ENCODE assay signal across 7 mouse cellular contexts in genomic region chr7:37771491-37772375, GRCm38 (mm10). TPM values are rescaled to one million over a fixed set of nuclear protein-coding genes. Genes with fewer than 3 reads are reported as not detected.
DNase-seq lines count a peak whose midpoint lies in the region; ATAC-seq lines count a peak whose summit lies in the region.

No protein-coding gene starts in this region.

- H3K36me3 ChIP-seq in heart, embryonic 11.5 days (ENCODE audit: control insufficient read depth, insufficient read depth, low read length), result no peaks in the 10 kb centered on the region
- no peaks in the 10 kb centered on the region for H3K36me3 ChIP-seq in neural tube, embryonic 12.5 days

- DNase-seq in urinary bladder, adult 2 months (ENCODE audit: low spot score), result peak; percentile 38
- DNase-seq in urinary bladder, postnatal 4 days (ENCODE audit: low spot score in 2 of 2), result no peak
- DNase-seq in cerebellum, postnatal 14 days, result peak; percentile 69 to 70
- DNase-seq in kidney, postnatal 14 days, result peak; percentile 18
- DNase-seq in ovary, postnatal 10 days (ENCODE audit: low spot score), result no peak

- 0 out of 2 replicates have a peak overlapping the region, but pooled peaks have one; percentile 22 for H3K27ac ChIP-seq in heart, embryonic 11.5 days (ENCODE audit: low read depth, low read length)
- H3K27ac ChIP-seq in neural tube, embryonic 12.5 days, result peak overlapping the region; percentile 68

- no peaks in the 10 kb centered on the region for H3K9me3 ChIP-seq in heart, embryonic 11.5 days (replicated peaks; ENCODE audit: control insufficient read depth, low read length)
- no peaks in the 10 kb centered on the region for H3K9me3 ChIP-seq in neural tube, embryonic 12.5 days

- H3K4me1 ChIP-seq in heart, embryonic 11.5 days (ENCODE audit: control insufficient read depth, insufficient read depth, low read length), result no peaks in the 10 kb centered on the region
- peaks cover 23% of the 10 kb centered on the region for H3K4me1 ChIP-seq in neural tube, embryonic 12.5 days

- H3K4me3 ChIP-seq in heart, embryonic 11.5 days (ENCODE audit: low read depth, low read length), result peak overlapping the region; percentile 63
- peak overlapping the region; percentile 67 for H3K4me3 ChIP-seq in neural tube, embryonic 12.5 days

- peak; percentile 52 for ATAC-seq in heart, embryonic 11.5 days (replicated peaks; ENCODE audit: insufficient number of reproducible peaks, low FRiP score, low TSS enrichment)
- peak; percentile 31 for ATAC-seq in neural tube, embryonic 12.5 days (ENCODE audit: low FRiP score, low read depth)

- H3K27me3 ChIP-seq in heart, embryonic 11.5 days (ENCODE audit: control insufficient read depth, insufficient read depth, low read length), result peaks cover 72% of the 10 kb centered on the region
- H3K27me3 ChIP-seq in neural tube, embryonic 12.5 days (replicated peaks), result 0 out of 2 replicates have a peak, but pooled peaks cover 12% of the 10 kb centered on the region

- H3K9ac ChIP-seq in heart, embryonic 11.5 days (ENCODE audit: low read depth, low read length), result peak overlapping the region; percentile 75
- peak overlapping the region; percentile 83 for H3K9ac ChIP-seq in neural tube, embryonic 12.5 days

- peak overlapping the region; percentile 96 for H3K4me2 ChIP-seq in heart, embryonic 11.5 days
- peak overlapping the region; percentile 92 for H3K4me2 ChIP-seq in neural tube, embryonic 12.5 days (replicated peaks)

- under 1% methylated on average over 61 of the region's 75 CpGs for whole genome bisulfite sequencing in heart, embryonic 11.5 days (ENCODE audit: insufficient replicate concordance)
- WGBS in neural tube, embryonic 12.5 days, result under 1% methylated on average over 74 of the region's 75 CpGs

RNA-seq across cellular contexts. Expression of gene Zfp536, which starts 1.7 kb away (rescaled TPM):
- 8.7 and 14.2 TPM in 2 replicates for polyA plus RNA-seq in urinary bladder, adult 2 months (2012; rRNA removed)
- 2.4 and 2.8 TPM in 2 replicates for polyA plus RNA-seq in heart, embryonic 11.5 days (2014; fragmentation: Nextera tagmentation; extraction: Ambion mirVana)
- 46.9 and 48.5 TPM in 2 replicates for polyA plus RNA-seq in neural tube, embryonic 12.5 days (2016; fragmentation: Nextera tagmentation; extraction: Ambion mirVana)

Comparison
In these comparisons a context has a peak if more than half of its experiments do, and no peak if none do; other contexts are left out.
1. DNase-seq: peak in urinary bladder, adult 2 months (single experiment), cerebellum, postnatal 14 days (2 of 2) and kidney, postnatal 14 days (single experiment); none in urinary bladder, postnatal 4 days (0 of 2) and ovary, postnatal 10 days (single experiment).